Mouse (Mus musculus) midbrain, postnatal 0 days (tissue): ENCODE results near the gene Col5a1. TPM values are rescaled to one million over a fixed set of nuclear protein-coding genes. Genes with fewer than 3 reads are reported as not detected.
A peak's percentile ranks its signal among the peaks of the same experiment; 100 is the strongest.

Experiments used
- ATAC-seq: fragments of 200-750 bp; cut with Nextera tagmentation; 2 replicates; pipeline ENCODE4 v1.8.0; 2017; ENCODE audit warnings: moderate number of reproducible peaks, mild to moderate bottlenecking, moderate TSS enrichment, moderate library complexity; ENCODE audit not compliant: low FRiP score
- DNase-seq: peaks from one replicate; pipeline ENCODE4 v3.0.0-alpha.2; 2015; ENCODE audit warnings: low spot score
- H3K27ac ChIP-seq: fragments of 300-500 bp; sonication (generic); 2 replicates; pipeline ENCODE4 v1.5.1; 2014; ENCODE audit warnings: low read depth, mild to moderate bottlenecking, low read length, mixed read lengths
- H3K27me3 ChIP-seq: fragments of 300-500 bp; sonication (generic); 2 replicates; pipeline ENCODE4 v1.6.1; 2014; ENCODE audit warnings: low read length, control low read depth, mixed read lengths; ENCODE audit not compliant: insufficient read depth
- H3K36me3 ChIP-seq: fragments of 300-500 bp; sonication (generic); 2 replicates; pipeline ENCODE4 v1.6.1; 2014; ENCODE audit warnings: low read length, control low read depth, mixed read lengths; ENCODE audit not compliant: insufficient read depth
- H3K4me1 ChIP-seq: fragments of 300-500 bp; sonication (generic); 2 replicates; pipeline ENCODE4 v1.6.1; 2014; ENCODE audit warnings: mild to moderate bottlenecking, control low read depth, antibody characterized with exemption, low read length, mixed read lengths; ENCODE audit not compliant: insufficient read depth
- H3K4me2 ChIP-seq: fragments of 300-500 bp; sonication (generic); 2 replicates; pipeline ENCODE4 v1.6.1; 2014; ENCODE audit warnings: low read depth, mild to moderate bottlenecking, low read length, mixed read lengths; ENCODE audit not compliant: poor library complexity, severe bottlenecking
- H3K4me3 ChIP-seq: fragments of 300-500 bp; sonication (generic); 2 replicates; pipeline ENCODE4 v1.5.1; 2014; ENCODE audit warnings: low read depth, mild to moderate bottlenecking, low read length, moderate library complexity
- H3K9ac ChIP-seq: fragments of 300-500 bp; sonication (generic); replicated peaks from 2 replicates; pipeline ENCODE4 v1.6.1; 2014; ENCODE audit warnings: mild to moderate bottlenecking, low read length, moderate library complexity, mixed read lengths; ENCODE audit not compliant: poor library complexity, severe bottlenecking
- H3K9me3 ChIP-seq: fragments of 300-500 bp; sonication (generic); 2 replicates; pipeline ENCODE4 v1.6.1; 2016; ENCODE audit warnings: low read length, control low read depth
- CTCF ChIP-seq: IDR thresholded peaks from 2 replicates; pipeline ENCODE4 v1.5.1; 2016; ENCODE audit warnings: antibody characterized with exemption, mild to moderate bottlenecking
- WGBS: fragments of 180-500 bp; shearing (Covaris S2); extraction: QIAGEN DNeasy Blood & Tissue Kit; methylation state at CpG from one replicate; pipeline ENCODE4 v1.1.7; 2014; 5-methylcytosine and 5-hydroxymethylcytosine counted together
- polyA plus RNA-seq: library from polyadenylated mRNA; unstranded; fragments of >200 nt; fragmentation: Nextera tagmentation; extraction: Ambion mirVana; gene quantifications from 2 replicates; pipeline ENCODE4 v1.2.1, GENCODE M21; 2015
- total RNA-seq: library from RNA; depleted of rRNA; stranded (reverse); fragments of >200 nt; gene quantifications from 2 replicates; pipeline ENCODE4 v1.2.3, GENCODE M21; 2014

The Col5a1 gene
- total and polyA plus RNA-seq, 2 experiments from 2014 or later: 5.6 to 16.9 TPM

- Histone ChIP-seq H3K36me3 (no peaks in the 10 kb centered on the region), H3K27ac (no peak overlapping the region), H3K4me3 (no peak overlapping the region), H3K9me3 (no peaks in the 10 kb centered on the region), H3K4me1 (no peaks in the 10 kb centered on the region), H3K27me3 (no peaks in the 10 kb centered on the region), H3K9ac (no peak overlapping the region), H3K4me2 (no peak overlapping the region)
- ATAC-seq (no peak), DNase-seq (peak; percentile 83)
- peak; percentile 91 for TF ChIP-seq CTCF
- 54% methylated on average over 7 of the region's 7 CpGs for WGBS
Measured at GRCm38 (mm10) chr2:27926478-27927165, 40.4 kb downstream of the Col5a1 start.

- Histone ChIP-seq H3K4me3 (no peak overlapping the region), H3K27me3 (no peaks in the 10 kb centered on the region), H3K4me2 (no peak overlapping the region), H3K9me3 (no peaks in the 10 kb centered on the region), H3K27ac (no peak overlapping the region), H3K36me3 (no peaks in the 10 kb centered on the region), H3K9ac (no peak overlapping the region), H3K4me1 (0 out of 2 replicates have a peak, but pooled peaks cover 2% of the 10 kb centered on the region)
- ATAC-seq (no peak), DNase-seq (no peak)
- no peak for TF ChIP-seq CTCF
- WGBS: 97% methylated on average over 5 of the region's 5 CpGs
Measured at GRCm38 (mm10) chr2:27930471-27931015, 44.3 kb downstream of the Col5a1 start.

DNA sequence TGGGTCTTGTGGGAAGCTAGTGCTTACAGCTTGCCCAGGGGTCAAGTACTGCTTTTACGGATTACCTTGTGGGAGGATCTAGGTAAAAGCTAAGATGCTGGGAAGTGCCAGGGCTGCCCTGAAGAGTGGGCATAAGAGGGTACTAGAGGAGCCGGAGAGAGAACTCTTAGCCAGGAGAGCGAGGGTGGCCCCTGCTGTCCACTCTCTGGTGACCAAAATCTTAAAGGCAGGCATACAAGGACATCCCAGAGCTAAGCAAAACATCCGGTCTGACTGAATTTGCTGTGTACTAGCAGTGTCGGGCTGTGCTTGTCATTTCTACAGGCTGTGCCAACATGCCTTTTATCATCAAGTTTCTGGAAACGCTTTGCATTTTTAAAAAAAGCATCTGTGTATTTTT lies 44.9 kb downstream of the Col5a1 start:
- Histone ChIP-seq H3K4me2 (no peak overlapping the region), H3K9ac (no peak overlapping the region), H3K27me3 (no peaks in the 10 kb centered on the region), H3K36me3 (no peaks in the 10 kb centered on the region), H3K9me3 (no peaks in the 10 kb centered on the region), H3K4me3 (no peak overlapping the region), H3K27ac (no peak overlapping the region), H3K4me1 (0 out of 2 replicates have a peak, but pooled peaks cover 2% of the 10 kb centered on the region)
- WGBS: 79% methylated on average over 6 of the region's 6 CpGs
- ATAC-seq (no peak), DNase-seq (no peak)
- no peak for TF ChIP-seq CTCF

- no peaks in the 10 kb centered on the region for H3K27me3 ChIP-seq
- H3K9ac ChIP-seq: no peak overlapping the region
- no peaks in the 10 kb centered on the region for H3K9me3 ChIP-seq
- no peak overlapping the region for H3K27ac ChIP-seq
- H3K4me3 ChIP-seq: no peak overlapping the region
- no peak; the same call in 1 of the 2 replicates for TF ChIP-seq CTCF
- peak; percentile 26 for DNase-seq
- H3K36me3 ChIP-seq: no peaks in the 10 kb centered on the region
- WGBS: 40% methylated on average over 3 of the region's 3 CpGs
- H3K4me2 ChIP-seq: no peak overlapping the region
- ATAC-seq: no peak
- peaks cover 3% of the 10 kb centered on the region; the same call in 1 of the 2 replicates for H3K4me1 ChIP-seq
Measured at GRCm38 (mm10) chr2:27931971-27932370, 45.7 kb downstream of the Col5a1 start.

GRCm38 (mm10) chr2:27934269-27934668 lies 48.0 kb downstream of the Col5a1 start:
- no peak overlapping the region for H3K9ac ChIP-seq
- no peaks in the 10 kb centered on the region for H3K9me3 ChIP-seq
- H3K27ac ChIP-seq: no peak overlapping the region
- no peaks in the 10 kb centered on the region for H3K27me3 ChIP-seq
- peaks cover 5% of the 10 kb centered on the region; the same call in 1 of the 2 replicates for H3K4me1 ChIP-seq
- DNase-seq (peak; percentile 46), ATAC-seq (no peak)
- H3K36me3 ChIP-seq: no peaks in the 10 kb centered on the region
- 42% methylated on average over 11 of the region's 11 CpGs for WGBS
- no peak for TF ChIP-seq CTCF
- H3K4me2 ChIP-seq: no peak overlapping the region
- no peak overlapping the region for H3K4me3 ChIP-seq

- WGBS: 86% methylated on average over 9 of the region's 9 CpGs
- Histone ChIP-seq H3K4me3 (no peak overlapping the region), H3K9ac (no peak overlapping the region), H3K4me2 (no peak overlapping the region), H3K27me3 (no peaks in the 10 kb centered on the region), H3K9me3 (no peaks in the 10 kb centered on the region), H3K4me1 (peaks cover 5% of the 10 kb centered on the region; the same call in 1 of the 2 replicates), H3K36me3 (no peaks in the 10 kb centered on the region), H3K27ac (no peak overlapping the region)
- ATAC-seq (no peak), DNase-seq (no peak)
- TF ChIP-seq CTCF: no peak
Measured at GRCm38 (mm10) chr2:27934831-27935230, 48.6 kb downstream of the Col5a1 start.
